Mouse (Mus musculus) heart, embryonic 12.5 days (tissue): Measurements from ENCODE around the gene Tdrd3. TPM values are rescaled to one million over a fixed set of nuclear protein-coding genes. Genes with fewer than 3 reads are reported as not detected.

Experiments
- ATAC-seq: fragments of 200-750 bp; cut with Nextera tagmentation; 2 replicates; pipeline ENCODE4 v1.8.0; 2017; ENCODE audit warnings: moderate TSS enrichment, moderate library complexity; ENCODE audit not compliant: insufficient number of reproducible peaks, low FRiP score
- H3K27ac ChIP-seq: fragments of 300-500 bp; sonication (generic); 2 replicates; pipeline ENCODE4 v1.5.1; 2016; ENCODE audit warnings: mild to moderate bottlenecking, moderate library complexity; ENCODE audit not compliant: poor library complexity, severe bottlenecking
- H3K27me3 ChIP-seq: fragments of 300-500 bp; sonication (generic); replicated peaks from 2 replicates; pipeline ENCODE4 v1.6.1; 2016; ENCODE audit warnings: mild to moderate bottlenecking, moderate library complexity
- H3K36me3 ChIP-seq: fragments of 300-500 bp; sonication (generic); 2 replicates; pipeline ENCODE4 v1.6.1; 2016; ENCODE audit warnings: mild to moderate bottlenecking, moderate library complexity
- H3K4me1 ChIP-seq: fragments of 300-500 bp; sonication (generic); replicated peaks from 2 replicates; pipeline ENCODE4 v1.6.1; 2016; ENCODE audit warnings: mild to moderate bottlenecking
- H3K4me2 ChIP-seq: fragments of 300-500 bp; sonication (generic); 2 replicates; pipeline ENCODE4 v1.6.1; 2016; ENCODE audit warnings: mild to moderate bottlenecking, moderate library complexity
- H3K4me3 ChIP-seq: fragments of 300-500 bp; sonication (generic); 2 replicates; pipeline ENCODE4 v1.5.1; 2016; ENCODE audit warnings: mild to moderate bottlenecking
- H3K9ac ChIP-seq: fragments of 300-500 bp; sonication (generic); 2 replicates; pipeline ENCODE4 v1.6.1; 2016; ENCODE audit warnings: mild to moderate bottlenecking, moderate library complexity
- H3K9me3 ChIP-seq: fragments of 300-500 bp; sonication (generic); replicated peaks from 2 replicates; pipeline ENCODE4 v1.6.1; 2016; ENCODE audit warnings: mild to moderate bottlenecking, moderate library complexity
- WGBS: fragments of 180-500 bp; shearing (Covaris S2); methylation state at CpG from one replicate; pipeline ENCODE4 v1.1.7; 2016; 5-methylcytosine and 5-hydroxymethylcytosine counted together
- polyA plus RNA-seq: library from polyadenylated mRNA; unstranded; fragments of >200 nt; fragmentation: Nextera tagmentation; extraction: Ambion mirVana; gene quantifications from 2 replicates; pipeline ENCODE4 v1.2.1, GENCODE M21; 2016

Tdrd3 gene
- polyA plus RNA-seq, 1 experiment from 2014 or later: 23.3 TPM

DNA sequence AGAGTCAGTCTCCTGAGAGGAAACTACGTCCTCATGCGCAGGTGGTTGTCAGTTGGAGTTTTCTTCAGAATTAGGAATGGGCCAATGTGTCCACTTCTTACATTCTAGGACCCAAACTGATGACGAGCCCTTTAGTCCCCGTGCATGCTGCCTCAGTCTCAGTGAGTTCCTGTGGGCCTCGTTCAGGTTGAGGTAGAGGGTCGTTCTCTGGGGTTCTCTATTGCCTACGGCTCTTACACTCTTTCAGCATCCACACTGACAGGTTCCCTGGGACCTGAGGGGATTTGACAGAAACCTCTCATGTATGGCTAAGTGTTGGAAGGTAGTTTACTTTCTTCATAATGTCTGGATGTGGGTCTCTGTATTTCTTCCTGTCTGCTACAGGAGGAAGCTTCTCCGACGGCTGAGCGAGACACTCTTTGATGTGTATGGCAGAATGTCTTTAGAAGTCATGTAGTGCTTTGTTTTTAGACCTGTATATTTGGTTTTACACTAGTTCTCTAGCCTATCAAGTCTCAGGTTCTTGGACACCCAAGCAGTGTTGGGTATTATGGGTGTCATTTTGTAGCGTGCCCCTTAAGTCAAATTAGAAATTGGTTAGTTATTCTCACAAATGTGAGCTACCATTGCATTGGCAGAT is 81.6 kb downstream of the Tdrd3 start:
- ATAC-seq: no peak
- Histone ChIP-seq H3K4me1 (no peaks in the 10 kb centered on the region), H3K4me2 (no peak overlapping the region), H3K9me3 (no peaks in the 10 kb centered on the region), H3K4me3 (no peak overlapping the region), H3K9ac (no peak overlapping the region), H3K36me3 (no peaks in the 10 kb centered on the region), H3K27ac (no peak overlapping the region), H3K27me3 (no peaks in the 10 kb centered on the region)
- 88% methylated on average over 11 of the region's 11 CpGs for WGBS

DNA sequence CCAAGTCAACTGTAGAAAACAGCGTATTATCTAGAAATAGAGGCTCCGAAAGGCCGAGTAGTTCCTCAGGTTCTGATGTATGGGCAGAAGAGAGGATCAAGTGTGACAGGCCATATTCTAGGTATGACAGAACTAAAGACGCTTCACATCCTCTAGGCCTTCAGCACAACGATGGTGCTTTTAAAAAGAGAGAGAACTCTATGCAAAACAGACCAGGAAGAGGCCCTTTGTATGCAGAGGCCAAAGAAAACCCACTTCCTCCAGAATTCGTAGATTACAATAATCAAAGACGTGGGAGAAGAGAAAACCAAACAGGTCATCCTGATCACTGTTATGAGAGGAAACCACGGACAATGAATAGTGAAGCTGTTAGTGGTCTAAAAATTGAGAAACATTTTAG is 89.5 kb downstream of the Tdrd3 start:
- no peaks in the 10 kb centered on the region for H3K27me3 ChIP-seq
- no peak overlapping the region for H3K4me3 ChIP-seq
- WGBS: 82% methylated on average over 8 of the region's 8 CpGs
- H3K27ac ChIP-seq: no peak overlapping the region
- ATAC-seq: no peak
- H3K4me1 ChIP-seq: no peaks in the 10 kb centered on the region
- peaks cover 21% of the 10 kb centered on the region for H3K36me3 ChIP-seq
- H3K4me2 ChIP-seq: no peak overlapping the region
- no peak overlapping the region for H3K9ac ChIP-seq
- H3K9me3 ChIP-seq: no peaks in the 10 kb centered on the region

- Histone ChIP-seq H3K4me3 (no peak overlapping the region), H3K4me1 (no peaks in the 10 kb centered on the region), H3K9ac (no peak overlapping the region), H3K27me3 (no peaks in the 10 kb centered on the region), H3K36me3 (peaks cover 4% of the 10 kb centered on the region; the same call in 1 of the 2 replicates), H3K4me2 (no peak overlapping the region), H3K27ac (no peak overlapping the region), H3K9me3 (no peaks in the 10 kb centered on the region)
- ATAC-seq: no peak
- WGBS: 81% methylated on average over 3 of the region's 3 CpGs
These were observed 98.8 kb downstream of the Tdrd3 start for GRCm38 (mm10) chr14:87515281-87515680.

GRCm38 (mm10) chr14:87517381-87517780 is 100.9 kb downstream of the Tdrd3 start:
- H3K4me1 ChIP-seq: no peaks in the 10 kb centered on the region
- H3K4me2 ChIP-seq: no peak overlapping the region
- no peak overlapping the region for H3K9ac ChIP-seq
- no peak overlapping the region for H3K4me3 ChIP-seq
- H3K27ac ChIP-seq: no peak overlapping the region
- H3K36me3 ChIP-seq: peaks cover 4% of the 10 kb centered on the region; the same call in 1 of the 2 replicates
- no peaks in the 10 kb centered on the region for H3K27me3 ChIP-seq
- WGBS: 83% methylated on average over 4 of the region's 4 CpGs
- no peak for ATAC-seq
- no peaks in the 10 kb centered on the region for H3K9me3 ChIP-seq

GRCm38 (mm10) chr14:87531847-87532246 is 115.4 kb downstream of the Tdrd3 start:
- ATAC-seq: no peak
- Histone ChIP-seq H3K4me3 (no peak overlapping the region), H3K27me3 (no peaks in the 10 kb centered on the region), H3K9me3 (no peaks in the 10 kb centered on the region), H3K4me2 (no peak overlapping the region), H3K4me1 (no peaks in the 10 kb centered on the region), H3K36me3 (no peaks in the 10 kb centered on the region; the same call in 1 of the 2 replicates), H3K27ac (no peak overlapping the region), H3K9ac (no peak overlapping the region)
- WGBS: 94% methylated on average over 8 of the region's 8 CpGs

DNA sequence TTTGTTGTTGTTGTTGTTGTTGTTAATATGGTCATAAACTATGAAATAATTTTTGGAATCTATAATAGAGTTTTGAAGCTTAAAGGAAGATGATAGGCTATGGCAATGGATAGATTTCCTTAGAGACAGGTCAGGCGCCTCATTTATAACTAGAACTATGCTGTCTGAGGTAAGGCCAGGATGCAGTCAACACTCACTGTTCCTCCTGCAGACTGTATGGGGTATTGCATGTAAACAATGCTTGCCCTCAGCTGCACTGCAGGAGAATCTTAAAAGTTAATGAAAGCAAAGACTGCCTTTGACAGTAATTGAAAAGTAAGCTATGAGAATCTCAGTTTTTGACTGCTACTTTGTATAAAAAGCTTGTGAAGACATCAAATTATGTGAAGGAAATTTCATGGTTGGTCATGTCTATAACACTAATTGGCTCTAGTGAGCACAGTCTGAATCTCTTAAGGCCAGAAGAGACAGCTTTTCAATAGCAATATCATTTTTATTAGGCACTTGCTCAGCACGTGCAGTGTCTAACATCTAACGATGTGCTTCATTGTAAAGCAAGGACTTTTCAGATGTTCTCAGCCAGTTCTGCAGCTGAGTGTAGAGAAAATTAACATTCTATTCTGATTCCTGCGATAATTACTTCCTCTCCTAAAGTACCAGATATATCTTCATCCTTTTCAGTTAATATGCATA is 120.8 kb downstream of the Tdrd3 start:
- H3K27ac ChIP-seq: no peak overlapping the region
- no peaks in the 10 kb centered on the region for H3K4me1 ChIP-seq
- H3K9ac ChIP-seq: no peak overlapping the region
- no peak overlapping the region for H3K4me3 ChIP-seq
- no peak for ATAC-seq
- peaks cover 6% of the 10 kb centered on the region for H3K36me3 ChIP-seq
- no peaks in the 10 kb centered on the region for H3K27me3 ChIP-seq
- H3K4me2 ChIP-seq: no peak overlapping the region
- 88% methylated on average over 4 of the region's 4 CpGs for WGBS
- H3K9me3 ChIP-seq: no peaks in the 10 kb centered on the region

DNA sequence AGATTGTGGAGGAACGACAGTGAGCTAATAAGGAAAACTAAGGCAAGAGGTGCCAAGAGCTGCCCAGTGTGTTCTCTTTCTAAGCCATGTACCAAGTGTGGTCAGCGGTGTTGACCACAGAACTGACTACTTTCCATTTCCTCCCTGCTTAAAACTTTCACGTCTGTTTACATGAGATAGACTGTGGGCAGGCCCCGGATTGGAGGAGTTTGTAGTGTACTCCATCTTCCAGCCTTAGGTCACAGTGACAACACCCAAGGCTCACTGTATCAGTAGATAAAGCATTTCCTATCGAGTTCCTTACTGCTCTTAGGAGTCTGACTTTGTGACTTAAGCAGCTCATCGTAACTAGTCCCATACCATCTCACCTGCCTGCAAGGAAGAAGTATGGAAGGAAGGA is 133.5 kb downstream of the Tdrd3 start:
- Histone ChIP-seq H3K4me3 (no peak overlapping the region), H3K27me3 (no peaks in the 10 kb centered on the region), H3K9me3 (no peaks in the 10 kb centered on the region), H3K36me3 (peaks cover 18% of the 10 kb centered on the region), H3K27ac (no peak overlapping the region), H3K9ac (no peak overlapping the region), H3K4me1 (peaks cover 3% of the 10 kb centered on the region; the same call in 1 of the 2 replicates), H3K4me2 (no peak overlapping the region)
- WGBS: 62% methylated on average over 6 of the region's 6 CpGs
- no peak for ATAC-seq

DNA sequence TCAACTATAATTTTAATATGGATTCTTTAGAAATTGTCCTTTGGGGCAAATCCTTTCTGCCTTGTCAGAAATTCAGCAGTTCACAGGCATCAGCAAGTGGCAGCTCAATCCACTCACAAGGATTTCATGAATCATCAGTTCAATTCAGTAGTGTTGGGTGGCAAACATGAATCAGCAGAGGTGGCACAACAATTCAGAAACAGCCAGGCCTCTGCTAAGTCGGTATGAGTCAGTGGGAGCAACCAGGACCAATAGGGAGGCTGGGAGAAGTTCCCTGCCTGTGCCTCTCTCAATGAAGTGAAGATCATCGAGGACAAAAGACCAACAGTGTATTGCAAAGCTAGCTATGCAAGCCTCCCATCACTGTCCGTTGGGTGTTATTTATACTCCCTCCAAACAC is 135.8 kb downstream of the Tdrd3 start:
- WGBS: 54% methylated on average over 3 of the region's 3 CpGs
- Histone ChIP-seq H3K4me2 (no peak overlapping the region), H3K27me3 (no peaks in the 10 kb centered on the region), H3K4me1 (peaks cover 3% of the 10 kb centered on the region; the same call in 1 of the 2 replicates), H3K36me3 (peaks cover 2% of the 10 kb centered on the region; the same call in 1 of the 2 replicates), H3K9ac (no peak overlapping the region), H3K9me3 (no peaks in the 10 kb centered on the region), H3K27ac (no peak overlapping the region), H3K4me3 (no peak overlapping the region)
- no peak for ATAC-seq

- Histone ChIP-seq H3K4me3 (no peak overlapping the region), H3K4me2 (no peak overlapping the region), H3K4me1 (peaks cover 11% of the 10 kb centered on the region; the same call in 1 of the 2 replicates), H3K27me3 (no peaks in the 10 kb centered on the region), H3K9ac (no peak overlapping the region), H3K27ac (no peak overlapping the region), H3K36me3 (no peaks in the 10 kb centered on the region), H3K9me3 (no peaks in the 10 kb centered on the region)
- no peak for ATAC-seq
- WGBS: 66% methylated on average over 9 of the region's 9 CpGs
These were observed 147.4 kb downstream of the Tdrd3 start for GRCm38 (mm10) chr14:87563841-87564240.

DNA sequence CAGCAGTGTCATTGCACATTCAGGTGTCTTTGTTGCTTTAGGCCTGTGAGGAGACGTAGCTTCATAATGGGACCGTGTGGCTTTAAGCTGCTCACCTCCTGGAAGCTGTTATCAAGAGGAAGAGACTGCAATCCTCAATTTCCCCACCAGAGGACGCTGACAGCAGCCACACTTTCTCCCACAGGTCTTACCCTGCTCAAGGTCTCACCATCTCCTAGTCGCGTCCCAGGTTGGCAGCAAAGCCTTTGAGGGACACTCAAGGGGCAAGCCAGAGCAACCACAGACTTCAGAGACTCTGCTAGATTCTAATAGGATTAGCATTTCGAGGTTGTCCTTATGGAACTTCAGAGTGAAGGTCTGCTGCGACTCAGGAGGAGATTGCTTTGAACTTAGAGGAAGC is 149.8 kb downstream of the Tdrd3 start:
- WGBS: 22% methylated on average over 7 of the region's 7 CpGs
- Histone ChIP-seq H3K9me3 (no peaks in the 10 kb centered on the region), H3K27ac (no peak overlapping the region), H3K4me3 (no peak overlapping the region), H3K9ac (no peak overlapping the region), H3K4me1 (peaks cover 11% of the 10 kb centered on the region; the same call in 1 of the 2 replicates), H3K36me3 (no peaks in the 10 kb centered on the region), H3K27me3 (peaks cover 10% of the 10 kb centered on the region), H3K4me2 (no peak overlapping the region)
- ATAC-seq: no peak

- H3K4me2 ChIP-seq: no peak overlapping the region
- ATAC-seq: no peak
- WGBS: 32% methylated on average over 3 of the region's 3 CpGs
- H3K27ac ChIP-seq: no peak overlapping the region
- no peak overlapping the region for H3K4me3 ChIP-seq
- H3K36me3 ChIP-seq: no peaks in the 10 kb centered on the region
- no peak overlapping the region for H3K9ac ChIP-seq
- H3K9me3 ChIP-seq: no peaks in the 10 kb centered on the region
- H3K4me1 ChIP-seq: peaks cover 11% of the 10 kb centered on the region; the same call in 1 of the 2 replicates
- H3K27me3 ChIP-seq: peaks cover 10% of the 10 kb centered on the region
These were observed 150.6 kb downstream of the Tdrd3 start for GRCm38 (mm10) chr14:87567034-87567461.
